Mouse (Mus musculus): Measurements from ENCODE around the gene Klf6. TPM values are rescaled to one million over a fixed set of nuclear protein-coding genes. Genes with fewer than 3 reads are reported as not detected.

Klf6 gene
- total and polyA plus RNA-seq, 2 experiments from 2014 or later, result 63.9 to 153 TPM

GRCm38 (mm10) chr13:5865098-5865415, 3.8 kb downstream of the Klf6 start:
- H3K4me3 ChIP-seq (ENCODE audit: low read depth, low read length), result peak overlapping the region; percentile 83
- no peak for DNase-seq (ENCODE audit: low spot score)

GRCm38 (mm10) chr13:5866091-5866490, 4.8 kb downstream of the Klf6 start:
- Histone ChIP-seq H3K27me3 (ENCODE audit: insufficient read depth, low read length) (no peaks in the 10 kb centered on the region), H3K27ac (ENCODE audit: low read depth, low read length) (no peak overlapping the region), H3K4me2 (ENCODE audit: low read depth, low read length, poor library complexity, severe bottlenecking) (peak overlapping the region; percentile 68), H3K4me1 (ENCODE audit: insufficient read depth, low read length) (peaks cover 17% of the 10 kb centered on the region), H3K9ac (replicated peaks; ENCODE audit: low read length, poor library complexity, severe bottlenecking) (0 out of 2 replicates have a peak overlapping the region, but pooled peaks have one; percentile 24), H3K4me3 (ENCODE audit: low read depth, low read length) (peak overlapping the region; percentile 83; the same call in 1 of the 2 replicates), H3K36me3 (ENCODE audit: insufficient read depth, low read length) (peaks cover 28% of the 10 kb centered on the region), H3K9me3 (ENCODE audit: low read length) (no peaks in the 10 kb centered on the region)
- no peak for TF ChIP-seq CTCF (IDR thresholded peaks at IDR 0.05)
- no peak for DNase-seq (ENCODE audit: low spot score)
- ATAC-seq (ENCODE audit: low FRiP score), result no peak
- WGBS, result 85% methylated on average over 6 of the region's 6 CpGs

More at GRCm38 (mm10) chr13:5865098-5865415, 3.8 kb downstream of the Klf6 start:
- no peak for ATAC-seq (ENCODE audit: low FRiP score)
- Histone ChIP-seq H3K4me2 (ENCODE audit: low read depth, low read length, poor library complexity, severe bottlenecking) (peak overlapping the region; percentile 68), H3K9ac (replicated peaks; ENCODE audit: low read length, poor library complexity, severe bottlenecking) (no peak overlapping the region; the same call in 1 of the 2 replicates), H3K27me3 (ENCODE audit: insufficient read depth, low read length) (no peaks in the 10 kb centered on the region), H3K27ac (ENCODE audit: low read depth, low read length) (no peak overlapping the region), H3K9me3 (ENCODE audit: low read length) (no peaks in the 10 kb centered on the region), H3K4me1 (ENCODE audit: insufficient read depth, low read length) (peaks cover 17% of the 10 kb centered on the region), H3K36me3 (ENCODE audit: insufficient read depth, low read length) (peaks cover 28% of the 10 kb centered on the region)
- no peak for TF ChIP-seq CTCF (IDR thresholded peaks at IDR 0.05)
- 88% methylated on average over 9 of the region's 9 CpGs for WGBS

DNA sequence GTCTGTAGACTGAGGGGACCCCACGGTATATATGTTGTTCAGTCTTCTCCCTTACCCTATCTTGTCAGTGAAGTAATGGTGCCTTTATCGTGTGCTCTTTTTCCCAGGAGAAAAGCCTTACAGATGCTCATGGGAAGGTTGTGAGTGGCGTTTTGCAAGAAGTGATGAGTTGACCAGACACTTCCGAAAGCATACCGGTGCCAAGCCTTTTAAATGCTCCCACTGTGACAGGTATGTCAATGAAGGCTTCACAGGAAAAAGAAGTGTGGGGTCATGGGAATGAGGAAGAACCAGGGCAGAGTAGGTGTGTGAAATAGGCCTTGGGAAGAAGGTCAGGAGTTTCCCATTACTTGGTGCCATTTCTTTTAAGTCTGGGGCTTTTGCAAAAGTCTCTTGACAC, 5.2 kb downstream of the Klf6 start:
- H3K36me3 ChIP-seq (ENCODE audit: insufficient read depth, low read length), result peaks cover 28% of the 10 kb centered on the region
- DNase-seq (ENCODE audit: low spot score) (no peak), ATAC-seq (ENCODE audit: low FRiP score) (no peak)
- H3K4me3 ChIP-seq (ENCODE audit: low read depth, low read length), result peak overlapping the region; percentile 83; the same call in 1 of the 2 replicates
- no peak for TF ChIP-seq CTCF (IDR thresholded peaks at IDR 0.05)
- no peak overlapping the region for H3K9ac ChIP-seq (replicated peaks; ENCODE audit: low read length, poor library complexity, severe bottlenecking)
- peak overlapping the region; percentile 68; the same call in 1 of the 2 replicates for H3K4me2 ChIP-seq (ENCODE audit: low read depth, low read length, poor library complexity, severe bottlenecking)
- no peaks in the 10 kb centered on the region for H3K9me3 ChIP-seq (ENCODE audit: low read length)
- no peaks in the 10 kb centered on the region for H3K27me3 ChIP-seq (ENCODE audit: insufficient read depth, low read length)
- peaks cover 17% of the 10 kb centered on the region for H3K4me1 ChIP-seq (ENCODE audit: insufficient read depth, low read length)
- no peak overlapping the region for H3K27ac ChIP-seq (ENCODE audit: low read depth, low read length)
- 86% methylated on average over 5 of the region's 5 CpGs for WGBS

DNA sequence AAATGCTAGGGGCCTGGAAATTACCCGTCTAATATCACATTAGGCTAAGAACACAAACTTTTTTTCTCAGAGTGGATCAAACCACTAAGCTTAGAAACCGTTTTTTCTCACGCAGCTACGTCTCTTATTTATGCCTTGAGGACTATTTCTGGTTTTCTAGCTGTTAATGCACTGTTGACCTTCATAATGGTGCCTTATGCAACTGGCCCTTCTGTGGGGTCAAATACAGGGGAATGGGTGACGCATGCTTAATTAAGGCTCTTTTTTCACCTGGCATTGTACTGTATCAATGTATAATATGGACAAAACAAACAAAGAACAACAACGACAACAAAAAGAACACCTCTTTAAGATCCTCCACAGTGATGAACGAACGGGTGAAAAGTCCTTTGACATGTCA, 7.1 kb downstream of the Klf6 start:
- no peaks in the 10 kb centered on the region for H3K27me3 ChIP-seq (ENCODE audit: insufficient read depth, low read length)
- H3K36me3 ChIP-seq (ENCODE audit: insufficient read depth, low read length), result peaks cover 28% of the 10 kb centered on the region
- H3K4me1 ChIP-seq (ENCODE audit: insufficient read depth, low read length), result peaks cover 17% of the 10 kb centered on the region
- 81% methylated on average over 8 of the region's 8 CpGs for WGBS
- no peak for TF ChIP-seq CTCF (IDR thresholded peaks at IDR 0.05)
- no peak overlapping the region for H3K4me3 ChIP-seq (ENCODE audit: low read depth, low read length)
- no peaks in the 10 kb centered on the region for H3K9me3 ChIP-seq (ENCODE audit: low read length)
- no peak overlapping the region for H3K4me2 ChIP-seq (ENCODE audit: low read depth, low read length, poor library complexity, severe bottlenecking)
- H3K9ac ChIP-seq (replicated peaks; ENCODE audit: low read length, poor library complexity, severe bottlenecking), result no peak overlapping the region
- DNase-seq (ENCODE audit: low spot score), result no peak
- no peak for ATAC-seq (ENCODE audit: low FRiP score)
- H3K27ac ChIP-seq (ENCODE audit: low read depth, low read length), result no peak overlapping the region

GRCm38 (mm10) chr13:5869433-5869832, 8.2 kb downstream of the Klf6 start:
- WGBS, result 49% methylated on average over 5 of the region's 5 CpGs
- Histone ChIP-seq H3K36me3 (ENCODE audit: insufficient read depth, low read length) (peaks cover 28% of the 10 kb centered on the region), H3K27ac (ENCODE audit: low read depth, low read length) (no peak overlapping the region; the same call in 1 of the 2 replicates), H3K27me3 (ENCODE audit: insufficient read depth, low read length) (no peaks in the 10 kb centered on the region), H3K4me1 (ENCODE audit: insufficient read depth, low read length) (peaks cover 17% of the 10 kb centered on the region), H3K4me2 (ENCODE audit: low read depth, low read length, poor library complexity, severe bottlenecking) (no peak overlapping the region), H3K4me3 (ENCODE audit: low read depth, low read length) (no peak overlapping the region), H3K9ac (replicated peaks; ENCODE audit: low read length, poor library complexity, severe bottlenecking) (no peak overlapping the region), H3K9me3 (ENCODE audit: low read length) (no peaks in the 10 kb centered on the region)
- no peak for ATAC-seq (ENCODE audit: low FRiP score)
- no peak for TF ChIP-seq CTCF (IDR thresholded peaks at IDR 0.05)
- no peak for DNase-seq (ENCODE audit: low spot score)

DNA sequence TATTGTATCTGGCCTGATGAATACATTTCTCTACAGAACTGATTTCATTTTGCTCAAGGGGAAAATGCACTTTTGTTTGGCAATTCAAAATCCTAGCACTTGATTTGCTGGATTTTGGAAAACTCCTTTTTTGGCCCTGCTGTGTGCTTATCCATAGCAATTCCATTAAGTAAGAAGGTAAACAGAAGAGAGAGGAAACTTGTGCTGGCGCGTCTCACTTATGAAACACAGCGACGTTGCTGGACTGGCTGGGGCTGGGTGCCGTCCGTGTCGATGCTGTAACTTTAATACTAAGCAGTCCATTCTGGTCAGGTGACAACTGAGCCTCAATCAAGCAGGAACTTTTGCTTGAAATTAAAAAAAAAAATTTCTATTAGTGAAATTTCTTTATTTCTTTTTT, 8.6 kb downstream of the Klf6 start:
- Histone ChIP-seq H3K9ac (replicated peaks; ENCODE audit: low read length, poor library complexity, severe bottlenecking) (no peak overlapping the region), H3K27ac (ENCODE audit: low read depth, low read length) (no peak overlapping the region), H3K36me3 (ENCODE audit: insufficient read depth, low read length) (peaks cover 28% of the 10 kb centered on the region), H3K9me3 (ENCODE audit: low read length) (no peaks in the 10 kb centered on the region), H3K4me2 (ENCODE audit: low read depth, low read length, poor library complexity, severe bottlenecking) (no peak overlapping the region), H3K27me3 (ENCODE audit: insufficient read depth, low read length) (no peaks in the 10 kb centered on the region), H3K4me3 (ENCODE audit: low read depth, low read length) (no peak overlapping the region), H3K4me1 (ENCODE audit: insufficient read depth, low read length) (peaks cover 14% of the 10 kb centered on the region)
- 15% methylated on average over 7 of the region's 7 CpGs for WGBS
- TF ChIP-seq CTCF (IDR thresholded peaks at IDR 0.05), result no peak
- ATAC-seq (ENCODE audit: low FRiP score) (no peak), DNase-seq (ENCODE audit: low spot score) (no peak)

Measured in midbrain, postnatal 0 days (tissue).